Mouse (Mus musculus) limb, embryonic 11.5 days (tissue): ENCODE measurements around the gene Gpr152. TPM values are rescaled to one million over a fixed set of nuclear protein-coding genes. Genes with fewer than 3 reads are reported as not detected.
A peak's percentile ranks its signal among the peaks of the same experiment; 100 is the strongest.

Experiments
- ATAC-seq: fragments of 200-750 bp; cut with Nextera tagmentation; 2 replicates; pipeline ENCODE4 v1.8.0; 2017; ENCODE audit warnings: low read depth; ENCODE audit not compliant: insufficient number of reproducible peaks, low FRiP score, low TSS enrichment
- DNase-seq: peaks from one replicate; pipeline ENCODE4 v3.0.0-alpha.2; 2015; ENCODE audit warnings: low spot score
- H3K27ac ChIP-seq: fragments of 300-500 bp; sonication (generic); replicated peaks from 2 replicates; pipeline ENCODE4 v1.5.1; 2014; ENCODE audit warnings: low read depth, mild to moderate bottlenecking, low read length
- H3K27me3 ChIP-seq: fragments of 300-500 bp; sonication (generic); 2 replicates; pipeline ENCODE4 v1.6.1; 2014; ENCODE audit warnings: mild to moderate bottlenecking, low read length, mixed read lengths; ENCODE audit not compliant: control insufficient read depth, insufficient read depth
- H3K36me3 ChIP-seq: fragments of 300-500 bp; sonication (generic); 2 replicates; pipeline ENCODE4 v1.6.1; 2014; ENCODE audit warnings: mild to moderate bottlenecking, low read length, moderate library complexity, mixed read lengths; ENCODE audit not compliant: control insufficient read depth, insufficient read depth
- H3K4me1 ChIP-seq: fragments of 300-500 bp; sonication (generic); 2 replicates; pipeline ENCODE4 v1.6.1; 2014; ENCODE audit warnings: low read length, mixed read lengths; ENCODE audit not compliant: control insufficient read depth, insufficient read depth
- H3K4me2 ChIP-seq: fragments of 300-500 bp; sonication (generic); 2 replicates; pipeline ENCODE4 v1.6.1; 2014; ENCODE audit warnings: low read depth, mild to moderate bottlenecking, moderate library complexity; ENCODE audit not compliant: severe bottlenecking
- H3K4me3 ChIP-seq: fragments of 300-500 bp; sonication (generic); 2 replicates; pipeline ENCODE4 v1.5.1; 2014; ENCODE audit warnings: low read depth, low read length
- H3K9ac ChIP-seq: fragments of 300-500 bp; sonication (generic); 2 replicates; pipeline ENCODE4 v1.6.1; 2014; ENCODE audit warnings: mild to moderate bottlenecking, low read length
- H3K9me3 ChIP-seq: fragments of 300-500 bp; sonication (generic); 2 replicates; pipeline ENCODE4 v1.6.1; 2016; ENCODE audit warnings: low read length; ENCODE audit not compliant: control insufficient read depth
- WGBS: fragments of 180-500 bp; shearing (Covaris S2); extraction: QIAGEN DNeasy Blood & Tissue Kit; methylation state at CpG from one replicate; pipeline ENCODE4 v1.1.7; 2014; 5-methylcytosine and 5-hydroxymethylcytosine counted together
- polyA plus RNA-seq: library from polyadenylated mRNA; unstranded; fragments of >200 nt; fragmentation: Nextera tagmentation; extraction: Ambion mirVana; gene quantifications from 2 replicates; pipeline ENCODE4 v1.2.1, GENCODE M21; 2014

Gene Gpr152
- polyA plus RNA-seq, 1 experiment from 2014 or later = not detected

GRCm38 (mm10) chr19:4096642-4097440 lies 42.7 kb upstream of the Gpr152 start, which contains the start of gene Cdk2ap2:
Gene Cdk2ap2, plus strand, starts transcription at chr19:4097182.
- DNase-seq = peak; percentile 100
- H3K27ac ChIP-seq = peak within 1 kb of the TSS; percentile 51; the same call in 1 of the 2 replicates
- H3K36me3 ChIP-seq = no peaks in the 10 kb centered on the region
- under 1% methylated on average over 62 of the region's 65 CpGs for WGBS
- H3K4me3 ChIP-seq = peak within 1 kb of the TSS; percentile 55
- H3K4me1 ChIP-seq = peaks cover 25% of the 10 kb centered on the region
- H3K9ac ChIP-seq = peak within 1 kb of the TSS; percentile 59
- peak; percentile 89 for ATAC-seq
- peaks cover 18% of the 10 kb centered on the region for H3K27me3 ChIP-seq
- no peaks in the 10 kb centered on the region for H3K9me3 ChIP-seq
- peak within 1 kb of the TSS; percentile 51 for H3K4me2 ChIP-seq

- H3K9me3 ChIP-seq = no peaks in the 10 kb centered on the region
- 1% methylated on average over 21 of the region's 21 CpGs for WGBS
- peaks cover 22% of the 10 kb centered on the region for H3K27me3 ChIP-seq
- peak overlapping the region; percentile 23; the same call in 1 of the 2 replicates for H3K27ac ChIP-seq
- H3K36me3 ChIP-seq = no peaks in the 10 kb centered on the region
- ATAC-seq (peak; percentile 40), DNase-seq (peak; percentile 82)
- peak overlapping the region; percentile 51 for H3K4me2 ChIP-seq
- peak overlapping the region; percentile 59 for H3K9ac ChIP-seq
- peak overlapping the region; percentile 55 for H3K4me3 ChIP-seq
- H3K4me1 ChIP-seq = peaks cover 25% of the 10 kb centered on the region
Measured at GRCm38 (mm10) chr19:4097441-4097825, 42.2 kb upstream of the Gpr152 start.

GRCm38 (mm10) chr19:4098426-4098825 lies 41.2 kb upstream of the Gpr152 start:
- no peaks in the 10 kb centered on the region for H3K9me3 ChIP-seq
- ATAC-seq = no peak
- H3K27ac ChIP-seq = no peak overlapping the region
- H3K36me3 ChIP-seq = no peaks in the 10 kb centered on the region
- no peak overlapping the region for H3K4me3 ChIP-seq
- no peak overlapping the region for H3K9ac ChIP-seq
- peaks cover 22% of the 10 kb centered on the region for H3K27me3 ChIP-seq
- H3K4me1 ChIP-seq = peaks cover 25% of the 10 kb centered on the region
- WGBS = 92% methylated on average over 13 of the region's 13 CpGs
- no peak for DNase-seq
- H3K4me2 ChIP-seq = peak overlapping the region; percentile 51; the same call in 1 of the 2 replicates

GRCm38 (mm10) chr19:4099056-4099455 lies 40.5 kb upstream of the Gpr152 start:
- Histone ChIP-seq H3K27me3 (peaks cover 22% of the 10 kb centered on the region), H3K9me3 (no peaks in the 10 kb centered on the region), H3K4me1 (peaks cover 25% of the 10 kb centered on the region), H3K9ac (no peak overlapping the region), H3K36me3 (no peaks in the 10 kb centered on the region), H3K4me3 (no peak overlapping the region), H3K4me2 (no peak overlapping the region), H3K27ac (no peak overlapping the region)
- 9% methylated on average over 9 of the region's 9 CpGs for WGBS
- DNase-seq = peak; percentile 93
- no peak for ATAC-seq

GRCm38 (mm10) chr19:4099837-4100717 lies 39.5 kb upstream of the Gpr152 start, which contains the start of gene Pitpnm1:
Gene Pitpnm1, plus strand, starts transcription at chr19:4099998.
- DNase-seq = peak; percentile 61
- H3K36me3 ChIP-seq = no peaks in the 10 kb centered on the region
- WGBS = under 1% methylated on average over 53 of the region's 53 CpGs
- H3K4me2 ChIP-seq = peak within 1 kb of the TSS; percentile 95
- H3K9me3 ChIP-seq = no peaks in the 10 kb centered on the region
- no peak within 1 kb of the TSS for H3K27ac ChIP-seq
- H3K4me1 ChIP-seq = peaks cover 28% of the 10 kb centered on the region
- H3K9ac ChIP-seq = peak within 1 kb of the TSS; percentile 17; the same call in 1 of the 2 replicates
- H3K27me3 ChIP-seq = peaks cover 22% of the 10 kb centered on the region
- H3K4me3 ChIP-seq = peak within 1 kb of the TSS; percentile 43
- no peak for ATAC-seq

GRCm38 (mm10) chr19:4100718-4101261 lies 38.8 kb upstream of the Gpr152 start:
- Histone ChIP-seq H3K4me3 (peak overlapping the region; percentile 43), H3K9me3 (no peaks in the 10 kb centered on the region), H3K27me3 (peaks cover 22% of the 10 kb centered on the region), H3K9ac (peak overlapping the region; percentile 17; the same call in 1 of the 2 replicates), H3K4me2 (peak overlapping the region; percentile 95), H3K27ac (no peak overlapping the region), H3K4me1 (peaks cover 28% of the 10 kb centered on the region), H3K36me3 (no peaks in the 10 kb centered on the region)
- ATAC-seq (no peak), DNase-seq (no peak)
- WGBS = under 1% methylated on average over 52 of the region's 52 CpGs

- Histone ChIP-seq H3K36me3 (no peaks in the 10 kb centered on the region), H3K4me2 (peak overlapping the region; percentile 95; the same call in 1 of the 2 replicates), H3K4me1 (peaks cover 24% of the 10 kb centered on the region), H3K27me3 (peaks cover 22% of the 10 kb centered on the region), H3K4me3 (peak overlapping the region; percentile 43; the same call in 1 of the 2 replicates), H3K9ac (no peak overlapping the region), H3K27ac (no peak overlapping the region), H3K9me3 (no peaks in the 10 kb centered on the region)
- WGBS = 61% methylated on average over 6 of the region's 6 CpGs
- ATAC-seq (no peak), DNase-seq (no peak)
Measured at GRCm38 (mm10) chr19:4101466-4101865, 38.1 kb upstream of the Gpr152 start.

- Histone ChIP-seq H3K27me3 (peaks cover 22% of the 10 kb centered on the region), H3K4me3 (no peak overlapping the region)
Measured at GRCm38 (mm10) chr19:4102049-4102448, 37.5 kb upstream of the Gpr152 start.

More at GRCm38 (mm10) chr19:4102049-4102448, 37.5 kb upstream of the Gpr152 start:
- peaks cover 24% of the 10 kb centered on the region for H3K4me1 ChIP-seq
- no peak overlapping the region for H3K9ac ChIP-seq
- WGBS = 92% methylated on average over 2 of the region's 2 CpGs
- ATAC-seq = no peak
- no peaks in the 10 kb centered on the region for H3K9me3 ChIP-seq
- no peaks in the 10 kb centered on the region for H3K36me3 ChIP-seq
- no peak overlapping the region for H3K27ac ChIP-seq
- H3K4me2 ChIP-seq = no peak overlapping the region
- DNase-seq = no peak
